Mouse (Mus musculus) ES-Bruce4 (cell line): ENCODE data around the gene Ifi211.
"Not testable (repeated sequence)": the region's sequence is repeated elsewhere in the genome, so short reads cannot be mapped to it uniquely, and the experiment has no call there.

Source experiments
- CTCF ChIP-seq: IDR thresholded peaks from one replicate; pipeline ENCODE4 v1.8.1; 2011; ENCODE audit warnings: low read depth, low read length
- POLR2A ChIP-seq: IDR thresholded peaks from one replicate; pipeline ENCODE4 v1.8.1; 2011; ENCODE audit warnings: low read length; ENCODE audit not compliant: insufficient read depth

DNA sequence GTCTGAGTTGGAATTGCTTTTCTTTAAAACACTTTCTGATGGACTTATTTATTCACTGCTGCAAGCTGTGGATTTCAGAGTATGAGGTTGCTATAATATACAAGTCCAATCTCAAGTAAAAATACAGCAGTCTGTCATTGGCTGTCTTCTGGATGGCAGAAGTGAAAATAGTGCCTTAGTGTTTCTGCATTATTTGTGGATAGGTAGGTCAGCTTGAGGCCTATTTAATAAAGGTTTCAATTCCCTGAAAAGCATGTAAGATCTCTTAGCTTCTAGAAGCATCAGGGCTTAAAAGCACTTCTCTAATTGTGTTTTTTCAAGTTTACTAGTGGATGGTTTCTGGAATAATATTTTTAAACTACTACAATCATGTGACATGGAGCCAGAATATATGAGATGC is 23.1 kb downstream of the Ifi211 start:
- not testable (repeated sequence) for TF ChIP-seq CTCF, POLR2A
